Mouse (Mus musculus) hindbrain, embryonic 16.5 days (tissue): ENCODE data around the gene Mtrex. TPM values are rescaled to one million over a fixed set of nuclear protein-coding genes. Genes with fewer than 3 reads are reported as not detected.
A peak's percentile ranks its signal among the peaks of the same experiment; 100 is the strongest.

Experiments used
- ATAC-seq: fragments of 200-750 bp; cut with Nextera tagmentation; 2 replicates; pipeline ENCODE4 v1.8.0; 2017; ENCODE audit warnings: moderate TSS enrichment, moderate library complexity
- H3K27ac ChIP-seq: fragments of 300-500 bp; sonication (generic); 2 replicates; pipeline ENCODE4 v1.5.1; 2014; ENCODE audit warnings: low read depth, mild to moderate bottlenecking, control low read depth, low read length, moderate library complexity
- H3K27me3 ChIP-seq: fragments of 300-500 bp; sonication (generic); replicated peaks from 2 replicates; pipeline ENCODE4 v1.6.1; 2014; ENCODE audit warnings: low read length; ENCODE audit not compliant: control insufficient read depth, insufficient read depth
- H3K36me3 ChIP-seq: fragments of 300-500 bp; sonication (generic); 2 replicates; pipeline ENCODE4 v1.6.1; 2014; ENCODE audit warnings: mild to moderate bottlenecking, low read length, moderate library complexity, mixed read lengths; ENCODE audit not compliant: control insufficient read depth, insufficient read depth
- H3K4me1 ChIP-seq: fragments of 300-500 bp; sonication (generic); 2 replicates; pipeline ENCODE4 v1.6.1; 2014; ENCODE audit warnings: low read depth, low read length; ENCODE audit not compliant: control insufficient read depth, insufficient read depth
- H3K4me2 ChIP-seq: fragments of 300-500 bp; sonication (generic); 2 replicates; pipeline ENCODE4 v1.6.1; 2014; ENCODE audit warnings: mild to moderate bottlenecking, low read length, control low read depth, moderate library complexity
- H3K4me3 ChIP-seq: fragments of 300-500 bp; sonication (generic); 2 replicates; pipeline ENCODE4 v1.5.1; 2014; ENCODE audit warnings: mild to moderate bottlenecking, low read length, control low read depth, moderate library complexity
- H3K9ac ChIP-seq: fragments of 300-500 bp; sonication (generic); 2 replicates; pipeline ENCODE4 v1.6.1; 2014; ENCODE audit warnings: low read depth, mild to moderate bottlenecking, control low read depth, low read length, moderate library complexity
- H3K9me3 ChIP-seq: fragments of 300-500 bp; sonication (generic); 2 replicates; pipeline ENCODE4 v1.6.1; 2014; ENCODE audit warnings: mild to moderate bottlenecking, low read length, moderate library complexity; ENCODE audit not compliant: control insufficient read depth
- WGBS: fragments of 180-500 bp; shearing (Covaris S2); extraction: QIAGEN DNeasy Blood & Tissue Kit; methylation state at CpG from one replicate; pipeline ENCODE4 v1.1.7; 2014; 5-methylcytosine and 5-hydroxymethylcytosine counted together
- polyA plus RNA-seq: library from polyadenylated mRNA; unstranded; fragments of >200 nt; fragmentation: Nextera tagmentation; extraction: Ambion mirVana; gene quantifications from 2 replicates; pipeline ENCODE4 v1.2.1, GENCODE M21; 2015

Gene Mtrex
- polyA plus RNA-seq, 1 experiment from 2014 or later = 49.0 TPM

DNA sequence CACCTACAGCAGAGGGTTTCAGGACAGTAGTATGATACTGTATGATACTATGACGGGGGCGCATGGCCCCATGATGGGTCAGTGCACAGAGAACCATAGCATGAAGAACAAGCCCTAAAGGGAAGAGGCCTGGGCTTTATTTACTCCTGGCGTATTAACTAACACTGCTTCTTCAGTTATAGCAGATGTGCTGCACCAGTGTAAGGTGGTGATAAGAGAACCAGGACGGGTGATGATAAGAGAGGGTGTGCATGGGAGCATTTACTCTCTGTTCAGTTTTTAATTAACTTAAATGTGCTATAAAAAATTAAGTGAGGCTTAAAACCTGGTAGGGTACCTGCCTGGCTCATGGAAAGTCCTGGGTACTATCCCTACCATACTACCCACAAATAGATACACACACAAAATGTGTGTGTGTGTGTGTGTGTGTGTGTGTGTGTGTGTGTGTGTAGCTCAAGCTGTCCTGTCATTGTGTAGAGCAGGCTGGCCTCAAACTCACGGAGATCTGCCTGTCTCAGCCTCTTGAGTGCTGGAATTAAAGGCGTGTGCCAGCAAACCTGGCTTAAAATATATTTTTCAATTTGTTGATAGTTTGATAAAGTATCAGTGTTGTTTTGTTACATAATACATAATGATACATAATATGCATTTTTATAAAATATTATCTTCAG is 88.5 kb downstream of the Mtrex start:
- H3K4me3 ChIP-seq = no peak overlapping the region
- WGBS = 94% methylated on average over 6 of the region's 6 CpGs
- no peak overlapping the region for H3K9ac ChIP-seq
- H3K27me3 ChIP-seq = no peaks in the 10 kb centered on the region
- no peaks in the 10 kb centered on the region for H3K9me3 ChIP-seq
- H3K4me2 ChIP-seq = no peak overlapping the region
- H3K36me3 ChIP-seq = no peaks in the 10 kb centered on the region
- H3K4me1 ChIP-seq = peaks cover 3% of the 10 kb centered on the region
- ATAC-seq = no peak
- H3K27ac ChIP-seq = no peak overlapping the region

DNA sequence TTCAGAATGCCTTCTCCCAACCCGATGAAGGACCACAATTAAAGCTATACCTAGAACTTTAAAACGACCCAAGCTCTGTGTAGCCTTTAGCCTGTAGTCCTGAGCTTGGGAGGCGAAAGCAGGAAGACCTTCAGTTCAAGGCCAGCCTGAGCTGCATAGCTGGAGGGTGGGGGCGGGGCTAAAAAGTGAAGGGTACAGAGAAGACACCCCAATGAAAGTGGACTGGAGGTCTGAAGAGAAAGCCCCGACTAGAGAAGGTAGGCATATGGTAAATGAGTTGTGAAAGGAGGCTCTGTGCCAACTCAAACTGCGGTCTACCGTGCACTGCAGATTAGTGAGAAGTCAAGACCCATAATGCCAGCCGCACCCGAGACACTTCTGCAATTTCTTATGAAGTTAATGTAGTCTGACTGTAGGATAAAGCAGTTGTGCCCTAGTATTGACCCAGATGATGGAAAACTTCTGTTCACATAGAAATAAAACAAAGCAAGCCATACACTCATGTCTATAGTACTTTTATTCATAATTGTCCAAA is 89.5 kb downstream of the Mtrex start:
- Histone ChIP-seq H3K27me3 (no peaks in the 10 kb centered on the region), H3K9me3 (no peaks in the 10 kb centered on the region), H3K4me3 (no peak overlapping the region), H3K9ac (no peak overlapping the region), H3K4me2 (no peak overlapping the region), H3K36me3 (no peaks in the 10 kb centered on the region), H3K27ac (no peak overlapping the region), H3K4me1 (peaks cover 3% of the 10 kb centered on the region)
- ATAC-seq = no peak
- WGBS = 77% methylated on average over 9 of the region's 9 CpGs

DNA sequence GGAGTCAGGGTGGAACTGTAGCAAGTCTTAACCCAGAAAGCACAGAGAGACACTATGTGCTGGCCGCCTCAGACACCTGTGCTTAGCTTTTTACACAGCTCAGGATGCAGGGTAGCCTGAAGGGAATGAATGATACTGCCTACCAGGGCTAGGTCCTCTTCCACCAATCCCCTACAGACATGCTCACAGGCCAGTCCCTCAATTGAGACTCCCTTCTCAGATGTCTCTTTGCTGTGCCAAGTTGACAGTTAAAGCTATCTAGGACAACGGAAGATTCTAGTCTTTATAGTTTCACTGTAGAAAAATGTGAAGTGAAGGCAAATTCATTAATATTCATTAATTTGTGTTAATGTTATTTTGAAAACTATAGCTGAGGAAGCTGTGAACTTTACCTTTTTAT is 90.2 kb downstream of the Mtrex start:
- 86% methylated on average over 2 of the region's 2 CpGs for WGBS
- H3K4me2 ChIP-seq = no peak overlapping the region
- H3K36me3 ChIP-seq = no peaks in the 10 kb centered on the region
- no peaks in the 10 kb centered on the region for H3K27me3 ChIP-seq
- H3K27ac ChIP-seq = no peak overlapping the region
- no peaks in the 10 kb centered on the region for H3K9me3 ChIP-seq
- no peak for ATAC-seq
- H3K4me3 ChIP-seq = no peak overlapping the region
- H3K4me1 ChIP-seq = peaks cover 3% of the 10 kb centered on the region
- no peak overlapping the region for H3K9ac ChIP-seq

DNA sequence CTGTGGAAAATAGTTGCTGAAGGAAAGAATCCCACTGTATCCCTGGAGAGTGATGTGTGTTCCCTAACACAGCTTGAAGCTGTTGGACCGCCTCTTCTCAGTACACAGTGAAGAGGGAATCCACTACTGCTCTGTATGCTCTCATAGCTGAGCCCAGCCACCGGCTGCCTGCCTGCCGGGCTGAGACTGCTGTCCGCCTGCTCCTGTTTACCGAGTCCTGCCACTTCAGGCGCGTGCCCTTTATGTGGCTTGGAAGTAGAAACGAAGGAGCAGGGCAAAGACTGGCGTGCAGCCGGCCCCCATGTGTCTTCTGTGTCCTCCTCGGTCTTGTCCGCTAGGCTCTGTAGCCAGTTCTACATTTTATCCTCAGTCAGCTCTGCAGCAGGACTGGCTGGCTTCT is 92.1 kb downstream of the Mtrex start:
- Histone ChIP-seq H3K9me3 (no peaks in the 10 kb centered on the region), H3K4me1 (peaks cover 3% of the 10 kb centered on the region), H3K9ac (no peak overlapping the region), H3K36me3 (no peaks in the 10 kb centered on the region), H3K4me3 (no peak overlapping the region), H3K4me2 (peak overlapping the region; percentile 17; the same call in 1 of the 2 replicates), H3K27me3 (no peaks in the 10 kb centered on the region), H3K27ac (no peak overlapping the region)
- WGBS = 26% methylated on average over 12 of the region's 12 CpGs
- ATAC-seq = peak; percentile 78

DNA sequence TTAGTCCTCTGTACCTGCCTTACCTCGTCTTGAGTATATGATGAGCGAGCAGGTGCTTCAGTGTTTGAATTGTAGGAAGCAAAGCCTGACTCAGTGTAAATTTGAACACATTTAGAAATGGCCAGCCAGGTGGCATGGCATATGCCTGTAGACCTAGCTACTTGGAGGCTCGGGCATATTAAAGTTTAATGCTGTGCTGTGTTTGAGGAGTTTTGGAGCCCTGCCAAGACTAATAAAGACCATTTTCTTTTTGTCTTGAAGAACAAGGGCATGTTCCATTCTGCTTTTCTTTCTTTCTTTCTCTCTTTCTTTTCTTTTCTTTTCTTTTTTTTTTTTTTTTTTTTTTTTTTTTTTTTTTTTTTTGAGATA is 93.3 kb downstream of the Mtrex start:
- ATAC-seq = 0 out of 2 replicates have a peak, but pooled peaks have one; percentile 9
- no peaks in the 10 kb centered on the region for H3K27me3 ChIP-seq
- no peak overlapping the region for H3K4me3 ChIP-seq
- H3K4me2 ChIP-seq = no peak overlapping the region
- H3K9me3 ChIP-seq = no peaks in the 10 kb centered on the region
- 70% methylated on average over 3 of the region's 3 CpGs for WGBS
- H3K4me1 ChIP-seq = peaks cover 3% of the 10 kb centered on the region
- H3K36me3 ChIP-seq = no peaks in the 10 kb centered on the region
- H3K27ac ChIP-seq = no peak overlapping the region
- no peak overlapping the region for H3K9ac ChIP-seq

DNA sequence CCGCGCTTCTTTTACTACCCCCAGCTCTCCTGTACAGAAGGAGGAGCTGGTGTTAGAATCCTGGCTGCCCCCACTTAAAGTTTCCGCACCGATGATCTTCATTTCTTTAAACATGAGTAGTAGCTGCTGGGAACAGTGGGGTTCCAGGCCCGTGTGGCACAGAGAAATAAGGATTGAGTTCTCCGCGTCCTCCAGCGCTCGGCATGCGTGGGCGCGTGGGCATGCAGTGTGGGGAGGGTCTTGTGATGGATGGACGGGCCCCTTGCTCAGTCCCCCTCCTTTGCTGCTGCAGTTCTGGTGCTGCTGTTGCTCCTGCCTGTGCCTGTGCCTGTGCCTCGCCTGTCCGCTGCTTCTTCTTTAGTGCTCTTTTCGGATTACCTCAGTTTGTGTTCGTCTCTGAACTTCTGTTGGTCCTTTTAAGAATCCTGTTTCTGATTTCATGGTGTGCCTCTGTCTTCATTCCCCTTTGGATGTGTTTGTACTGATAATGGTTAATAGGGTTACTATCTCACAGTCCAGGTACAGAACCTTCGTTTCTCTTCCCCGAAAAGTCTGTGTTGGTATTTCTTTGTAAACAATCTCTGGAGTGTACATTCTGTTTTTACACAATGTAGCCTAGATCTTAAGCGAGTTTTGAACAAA is 93.8 kb downstream of the Mtrex start:
- WGBS = 40% methylated on average over 20 of the region's 20 CpGs
- Histone ChIP-seq H3K4me1 (peaks cover 3% of the 10 kb centered on the region), H3K27ac (no peak overlapping the region), H3K4me2 (peak overlapping the region; percentile 23; the same call in 1 of the 2 replicates), H3K4me3 (no peak overlapping the region), H3K27me3 (no peaks in the 10 kb centered on the region), H3K36me3 (no peaks in the 10 kb centered on the region), H3K9me3 (no peaks in the 10 kb centered on the region), H3K9ac (no peak overlapping the region)
- ATAC-seq = 0 out of 2 replicates have a peak, but pooled peaks have one; percentile 53

DNA sequence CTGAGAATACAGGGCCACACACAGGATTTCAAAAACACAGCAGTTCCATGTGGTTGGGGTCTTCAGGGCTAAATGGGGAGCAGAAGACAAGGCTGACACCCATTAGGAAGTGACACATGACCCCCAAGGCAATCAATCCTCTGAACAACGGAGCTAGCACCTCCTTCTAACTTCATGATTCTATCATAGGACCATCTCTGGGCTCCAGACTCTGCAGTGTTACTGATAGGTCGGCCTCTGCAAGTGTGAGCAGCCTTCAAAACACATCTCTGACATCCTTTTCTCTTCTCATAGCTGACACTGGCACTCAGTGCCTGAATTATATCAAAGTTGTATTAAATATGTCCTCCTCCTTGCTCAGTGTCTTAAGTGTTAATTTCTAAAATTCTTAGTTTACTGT is 94.6 kb downstream of the Mtrex start:
- Histone ChIP-seq H3K27ac (no peak overlapping the region), H3K4me1 (peaks cover 3% of the 10 kb centered on the region), H3K4me2 (no peak overlapping the region), H3K9me3 (no peaks in the 10 kb centered on the region), H3K36me3 (no peaks in the 10 kb centered on the region), H3K27me3 (no peaks in the 10 kb centered on the region), H3K4me3 (no peak overlapping the region), H3K9ac (no peak overlapping the region)
- no peak for ATAC-seq
- 41% methylated on average over 2 of the region's 2 CpGs for WGBS

DNA sequence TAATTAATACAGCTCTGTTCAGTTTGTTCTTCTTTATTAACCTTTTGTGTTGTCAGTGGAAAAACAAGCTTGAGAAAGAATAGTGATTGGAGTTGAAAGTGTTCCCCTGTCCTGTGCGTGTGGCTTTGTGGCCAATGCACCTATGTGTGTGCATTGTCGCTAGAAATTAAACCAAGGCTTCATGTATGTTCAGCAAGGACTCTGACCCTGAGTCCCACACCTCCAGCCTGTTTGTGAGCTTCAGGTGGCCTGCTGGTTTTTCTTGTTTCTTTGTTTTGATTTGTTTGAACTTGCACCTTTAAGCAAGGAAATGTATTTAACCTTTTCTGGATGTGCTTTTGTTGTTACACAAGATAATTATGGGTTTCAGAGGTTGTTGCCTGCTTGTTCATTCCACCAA is 97.6 kb downstream of the Mtrex start:
- Histone ChIP-seq H3K9ac (no peak overlapping the region), H3K4me1 (no peaks in the 10 kb centered on the region; the same call in 1 of the 2 replicates), H3K4me3 (no peak overlapping the region), H3K9me3 (no peaks in the 10 kb centered on the region), H3K4me2 (no peak overlapping the region), H3K36me3 (no peaks in the 10 kb centered on the region), H3K27ac (no peak overlapping the region), H3K27me3 (no peaks in the 10 kb centered on the region)
- WGBS = 96% methylated on average over 2 of the region's 2 CpGs
- no peak for ATAC-seq

DNA sequence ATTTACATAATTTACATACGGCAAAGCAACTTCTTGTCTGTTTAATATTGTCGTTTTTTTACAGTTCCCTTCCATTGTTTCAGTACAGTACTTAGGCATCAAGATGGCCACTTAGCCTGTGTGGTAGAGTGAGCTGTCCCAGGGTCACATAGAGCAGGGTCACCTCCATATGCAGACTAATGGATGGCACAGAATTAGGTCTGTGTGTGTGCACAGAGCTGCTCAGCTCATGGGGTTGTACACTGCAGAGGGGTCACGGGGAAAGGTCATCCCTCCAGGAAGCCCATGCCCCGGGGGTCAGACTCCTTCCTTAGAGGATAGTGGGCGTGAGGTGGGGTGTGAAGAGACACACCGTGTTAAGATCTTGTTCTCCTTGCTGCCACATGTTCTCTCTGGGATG is 101.7 kb downstream of the Mtrex start:
- no peak for ATAC-seq
- H3K4me3 ChIP-seq = no peak overlapping the region
- no peak overlapping the region for H3K4me2 ChIP-seq
- no peak overlapping the region for H3K9ac ChIP-seq
- H3K27ac ChIP-seq = no peak overlapping the region
- WGBS = 59% methylated on average over 6 of the region's 6 CpGs
- no peaks in the 10 kb centered on the region for H3K27me3 ChIP-seq
- H3K36me3 ChIP-seq = no peaks in the 10 kb centered on the region
- no peaks in the 10 kb centered on the region for H3K9me3 ChIP-seq
- H3K4me1 ChIP-seq = no peaks in the 10 kb centered on the region
